In genomic region chr10:122525360-122525759, GRCm38 (mm10) we compare ENCODE assay signal across 19 mouse cellular contexts.
DNase-seq lines count a peak whose midpoint lies in the region; TF ChIP-seq lines count a peak whose summit lies in the region.
"Had no signal": no experiment of that assay in that cellular context is flagged by ENCODE, and none has a peak within 500 bp of the region (broad histone marks: within the 10 kb centered on the region; RNA-seq: fewer than 3 reads in every experiment).

No protein-coding gene starts in this region.

- peak; percentile 29 for DNase-seq in gastrocnemius, adult 2 months
- DNase-seq in gastrocnemius, postnatal 25 days, result no peak
- DNase-seq in heart, postnatal 14 days, result peak; percentile 27 to 37
- no peak for DNase-seq in heart, postnatal 25 days (ENCODE audit: low spot score)
- DNase-seq in left cerebral cortex, postnatal 4 days, result peak; percentile 8
- no peak for DNase-seq in left cerebral cortex, postnatal 14 days (ENCODE audit: low spot score in 2 of 2)
- peak; percentile 62 for DNase-seq in R1 (ENCODE audit: low read depth, low spot score)
- DNase-seq in adrenal gland, adult 18-20 months (ENCODE audit: low spot score in 2 of 2), result no peak
- DNase-seq: adrenal gland, postnatal 36 days; cerebellum, adult 2 months; layer of hippocampus, postnatal 36 days; right cerebral cortex, adult 18-20 months had no signal

- no peak for TF ChIP-seq CTCF in gastrocnemius, adult 2 months (IDR thresholded peaks at IDR 0.05)

- no peak overlapping the region for H3K4me3 ChIP-seq in gastrocnemius, adult 2 months
- H3K4me3 ChIP-seq: forebrain, embryonic 10.5 days; heart, embryonic 13.5 days; hindbrain, embryonic 12.5 days; layer of hippocampus, adult 2 months; limb, embryonic 15.5 days; liver, embryonic 15.5 days had no signal

- H3K27ac ChIP-seq in gastrocnemius, adult 2 months, result no peak overlapping the region
- H3K27ac ChIP-seq: forebrain, embryonic 10.5 days; heart, embryonic 13.5 days; hindbrain, embryonic 12.5 days; layer of hippocampus, adult 2 months; limb, embryonic 15.5 days; liver, embryonic 15.5 days; stomach, postnatal 0 days had no signal

- intact Hi-C loops in gastrocnemius, adult 2 months (cut with DNase I), result loop anchor here (5.0 kb wide), 1 partner anchor 78 kb away; the partner anchor contains the start of gene Avpr1a
- intact Hi-C loops in heart, postnatal 14 days (cut with DNase I), result loop anchor here (5.0 kb wide), 1 partner anchor 418 kb away; no protein-coding TSS in a partner anchor
- intact Hi-C loops in heart, postnatal 25 days (cut with DNase I), result loop anchor here (5.0 kb wide), 2 partner anchors 78 to 418 kb away; partner anchors contain the start of gene Avpr1a
- intact Hi-C loops in left cerebral cortex, postnatal 4 days (cut with DNase I), result loop anchor here (5.0 kb wide), 2 partner anchors 338 to 423 kb away; no protein-coding TSS in a partner anchor
- intact Hi-C loops in left cerebral cortex, postnatal 14 days (cut with DNase I), result loop anchor here (5.0 to 10.0 kb wide), 2 partner anchors 423 to 831 kb away; no protein-coding TSS in a partner anchor

Comparison
In these comparisons a context has a peak if more than half of its experiments do, and no peak if none do; other contexts are left out.
1. DNase-seq: peak in gastrocnemius, adult 2 months (single experiment), heart, postnatal 14 days (2 of 2), left cerebral cortex, postnatal 4 days (single experiment) and R1 (single experiment); none in gastrocnemius, postnatal 25 days (single experiment), heart, postnatal 25 days (single experiment), left cerebral cortex, postnatal 14 days (0 of 2) and adrenal gland, adult 18-20 months (0 of 2).